23 mouse cellular contexts compared by ENCODE assay signal in the genomic region with DNA sequence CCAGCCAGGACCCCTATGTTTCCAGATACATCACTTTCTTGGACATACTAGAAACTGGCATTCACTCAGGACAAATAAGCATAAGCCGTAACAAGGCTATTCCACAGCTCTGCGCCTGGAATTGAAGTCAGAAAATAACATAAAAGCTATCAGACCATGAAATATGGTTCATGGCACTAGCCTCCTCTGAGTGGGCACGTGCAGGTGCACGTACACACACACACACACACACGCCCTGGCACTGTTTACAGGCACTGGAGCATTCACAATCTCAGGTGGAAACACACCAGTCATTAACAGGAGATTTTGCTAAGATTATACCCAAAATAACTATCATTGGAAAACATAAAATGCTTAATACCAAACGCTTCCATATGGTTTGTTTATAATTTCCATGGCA.
DNase-seq lines count a peak whose midpoint lies in the region; ATAC-seq lines count a peak whose summit lies in the region.
"Had no signal": no experiment of that assay in that cellular context is flagged by ENCODE, and none has a peak within 500 bp of the region (broad histone marks: within the 10 kb centered on the region; RNA-seq: fewer than 3 reads in every experiment).

No protein-coding gene starts in this region.

- H3K9me3 ChIP-seq in kidney, embryonic 16.5 days (ENCODE audit: low read length) = no peaks in the 10 kb centered on the region
- H3K9me3 ChIP-seq in midbrain, embryonic 14.5 days (ENCODE audit: control insufficient read depth, low read length) = no peaks in the 10 kb centered on the region
- no peaks in the 10 kb centered on the region for H3K9me3 ChIP-seq in midbrain, embryonic 11.5 days (ENCODE audit: control insufficient read depth, low read length)
- H3K9me3 ChIP-seq in neural tube, embryonic 13.5 days = no peaks in the 10 kb centered on the region
- H3K9me3 ChIP-seq in forebrain, embryonic 12.5 days = no peaks in the 10 kb centered on the region
- H3K9me3 ChIP-seq: embryonic facial prominence, embryonic 12.5 days; embryonic facial prominence, embryonic 15.5 days; forebrain, embryonic 15.5 days; heart, embryonic 12.5 days; heart, embryonic 15.5 days; hindbrain, embryonic 10.5 days; hindbrain, embryonic 15.5 days had no signal

- no peak overlapping the region for H3K9ac ChIP-seq in kidney, embryonic 16.5 days (replicated peaks; ENCODE audit: low read length)
- no peak overlapping the region for H3K9ac ChIP-seq in midbrain, embryonic 14.5 days (replicated peaks; ENCODE audit: low read length)
- H3K9ac ChIP-seq in midbrain, embryonic 11.5 days (ENCODE audit: low read length) = no peak overlapping the region
- H3K9ac ChIP-seq in neural tube, embryonic 13.5 days = no peak overlapping the region
- H3K9ac ChIP-seq in forebrain, embryonic 12.5 days = no peak overlapping the region
- H3K9ac ChIP-seq: embryonic facial prominence, embryonic 12.5 days; embryonic facial prominence, embryonic 15.5 days; forebrain, embryonic 15.5 days; heart, embryonic 12.5 days; heart, embryonic 15.5 days; hindbrain, embryonic 15.5 days had no signal

- no peak for DNase-seq in kidney, adult 8-10 months
- no peak for DNase-seq in midbrain, embryonic 14.5 days
- no peak for DNase-seq in midbrain, embryonic 11.5 days (ENCODE audit: low spot score, missing footprints)
- DNase-seq in neural tube, embryonic 10.5 days (ENCODE audit: extremely low spot score, low spot score) = no peak
- DNase-seq: adrenal gland, adult 2 months; adrenal gland, postnatal 14 days; cerebellum, adult 11 months; cerebellum, adult 9-11 months; gastrocnemius, postnatal 25 days; heart, adult 18-20 months; heart, postnatal 10 days; heart, postnatal 36 days had no signal

- peaks cover 24% of the 10 kb centered on the region for H3K4me1 ChIP-seq in kidney, embryonic 16.5 days (ENCODE audit: insufficient read depth, low read length)
- peaks cover 23% of the 10 kb centered on the region for H3K4me1 ChIP-seq in midbrain, embryonic 14.5 days (ENCODE audit: control insufficient read depth, insufficient read depth, low read length)
- H3K4me1 ChIP-seq in midbrain, embryonic 11.5 days (ENCODE audit: control insufficient read depth, insufficient read depth, low read length) = peaks cover 9% of the 10 kb centered on the region
- H3K4me1 ChIP-seq in neural tube, embryonic 13.5 days (replicated peaks) = peaks cover 62% of the 10 kb centered on the region
- H3K4me1 ChIP-seq in forebrain, embryonic 12.5 days = peaks cover 63% of the 10 kb centered on the region

- H3K4me2 ChIP-seq in kidney, embryonic 16.5 days (replicated peaks; ENCODE audit: low read depth, low read length) = no peak overlapping the region
- no peak overlapping the region for H3K4me2 ChIP-seq in midbrain, embryonic 14.5 days (ENCODE audit: low read length)
- no peak overlapping the region for H3K4me2 ChIP-seq in midbrain, embryonic 11.5 days
- no peak overlapping the region for H3K4me2 ChIP-seq in neural tube, embryonic 13.5 days
- no peak overlapping the region for H3K4me2 ChIP-seq in forebrain, embryonic 12.5 days
- H3K4me2 ChIP-seq: embryonic facial prominence, embryonic 12.5 days; embryonic facial prominence, embryonic 15.5 days; forebrain, embryonic 15.5 days; heart, embryonic 12.5 days; heart, embryonic 15.5 days; hindbrain, embryonic 15.5 days had no signal

- no peaks in the 10 kb centered on the region for H3K36me3 ChIP-seq in kidney, embryonic 16.5 days (ENCODE audit: insufficient read depth, low read length)
- no peaks in the 10 kb centered on the region for H3K36me3 ChIP-seq in midbrain, embryonic 14.5 days (ENCODE audit: control insufficient read depth, insufficient read depth, low read length)
- peaks cover 4% of the 10 kb centered on the region; the same call in 1 of the 2 replicates for H3K36me3 ChIP-seq in midbrain, embryonic 11.5 days (ENCODE audit: control insufficient read depth, insufficient read depth, low read length)
- H3K36me3 ChIP-seq in neural tube, embryonic 13.5 days = no peaks in the 10 kb centered on the region
- peaks cover 16% of the 10 kb centered on the region; the same call in 1 of the 2 replicates for H3K36me3 ChIP-seq in forebrain, embryonic 12.5 days (replicated peaks)
- H3K36me3 ChIP-seq: embryonic facial prominence, embryonic 15.5 days; forebrain, embryonic 15.5 days; heart, embryonic 15.5 days; hindbrain, embryonic 15.5 days had no signal

- no peaks in the 10 kb centered on the region for H3K27me3 ChIP-seq in kidney, embryonic 16.5 days (ENCODE audit: insufficient read depth, low read length)
- H3K27me3 ChIP-seq in midbrain, embryonic 14.5 days (ENCODE audit: control insufficient read depth, insufficient read depth, low read length) = no peaks in the 10 kb centered on the region
- no peaks in the 10 kb centered on the region for H3K27me3 ChIP-seq in midbrain, embryonic 11.5 days (ENCODE audit: control insufficient read depth, insufficient read depth, low read length)
- no peaks in the 10 kb centered on the region for H3K27me3 ChIP-seq in neural tube, embryonic 13.5 days
- H3K27me3 ChIP-seq in forebrain, embryonic 12.5 days = no peaks in the 10 kb centered on the region
- H3K27me3 ChIP-seq: embryonic facial prominence, embryonic 12.5 days; embryonic facial prominence, embryonic 15.5 days; forebrain, embryonic 15.5 days; heart, embryonic 12.5 days; heart, embryonic 15.5 days; hindbrain, embryonic 15.5 days had no signal

- WGBS in kidney, embryonic 16.5 days = 71% methylated on average over 6 of the region's 6 CpGs
- 82% methylated on average over 6 of the region's 6 CpGs for WGBS in midbrain, embryonic 14.5 days
- 95% methylated on average over 6 of the region's 6 CpGs for WGBS in midbrain, embryonic 11.5 days
- WGBS in neural tube, embryonic 13.5 days = 68% methylated on average over 6 of the region's 6 CpGs
- WGBS in forebrain, embryonic 12.5 days = 95% methylated on average over 6 of the region's 6 CpGs

- H3K4me3 ChIP-seq in kidney, embryonic 16.5 days (ENCODE audit: low read length) = no peak overlapping the region
- no peak overlapping the region for H3K4me3 ChIP-seq in midbrain, embryonic 14.5 days (replicated peaks; ENCODE audit: low read depth, low read length)
- no peak overlapping the region for H3K4me3 ChIP-seq in midbrain, embryonic 11.5 days (ENCODE audit: low read depth, low read length)
- no peak overlapping the region for H3K4me3 ChIP-seq in neural tube, embryonic 13.5 days
- no peak overlapping the region for H3K4me3 ChIP-seq in forebrain, embryonic 12.5 days (replicated peaks)
- H3K4me3 ChIP-seq: embryonic facial prominence, embryonic 12.5 days; embryonic facial prominence, embryonic 15.5 days; forebrain, embryonic 15.5 days; heart, embryonic 12.5 days; heart, embryonic 15.5 days; hindbrain, embryonic 10.5 days; hindbrain, embryonic 15.5 days had no signal

- no peak overlapping the region for H3K27ac ChIP-seq in kidney, embryonic 16.5 days (ENCODE audit: low read length)
- H3K27ac ChIP-seq in midbrain, embryonic 14.5 days (replicated peaks; ENCODE audit: low read depth, low read length) = 0 out of 2 replicates have a peak overlapping the region, but pooled peaks have one; percentile 37
- H3K27ac ChIP-seq in midbrain, embryonic 11.5 days (ENCODE audit: low read depth, low read length) = no peak overlapping the region
- H3K27ac ChIP-seq in neural tube, embryonic 13.5 days (replicated peaks) = 0 out of 2 replicates have a peak overlapping the region, but pooled peaks have one; percentile 33
- no peak overlapping the region for H3K27ac ChIP-seq in forebrain, embryonic 12.5 days
- H3K27ac ChIP-seq: embryonic facial prominence, embryonic 12.5 days; embryonic facial prominence, embryonic 15.5 days; forebrain, embryonic 15.5 days; heart, embryonic 15.5 days; hindbrain, embryonic 10.5 days; hindbrain, embryonic 15.5 days had no signal

- 0 out of 2 replicates have a peak, but pooled peaks have one; percentile 32 for ATAC-seq in kidney, embryonic 16.5 days (ENCODE audit: low FRiP score, low TSS enrichment)
- no peak for ATAC-seq in midbrain, embryonic 14.5 days (ENCODE audit: low FRiP score, low TSS enrichment)
- no peak for ATAC-seq in midbrain, embryonic 11.5 days (ENCODE audit: low FRiP score)
- no peak for ATAC-seq in neural tube, embryonic 13.5 days (ENCODE audit: low read depth)
- ATAC-seq in forebrain, embryonic 12.5 days (ENCODE audit: low FRiP score) = no peak
- ATAC-seq: CD4-positive, CD25-positive, alpha-beta regulatory T cell, adult 4 months; forebrain, embryonic 15.5 days had no signal

Comparison
In these comparisons a context has a peak if more than half of its experiments do, and no peak if none do; other contexts are left out.
1. H3K27ac ChIP-seq: peak in midbrain, embryonic 14.5 days (single experiment) and neural tube, embryonic 13.5 days (single experiment); none in kidney, embryonic 16.5 days (single experiment), midbrain, embryonic 11.5 days (single experiment) and forebrain, embryonic 12.5 days (single experiment).